ENCODE assay signal across 16 mouse cellular contexts in genomic region chr11:88408305-88408704, GRCm38 (mm10).
DNase-seq lines count a peak whose midpoint lies in the region; ATAC-seq and TF ChIP-seq lines count a peak whose summit lies in the region.
"Had no signal": no experiment of that assay in that cellular context is flagged by ENCODE, and none has a peak within 500 bp of the region (broad histone marks: within the 10 kb centered on the region; RNA-seq: fewer than 3 reads in every experiment).

No protein-coding gene starts in this region.

- H3K4me2 ChIP-seq in forebrain, embryonic 15.5 days (replicated peaks), result no peak overlapping the region
- H3K4me2 ChIP-seq in midbrain, embryonic 11.5 days, result no peak overlapping the region
- H3K4me2 ChIP-seq: liver, embryonic 13.5 days had no signal

- no peak for TF ChIP-seq POLR2A in lung, adult 2 months (IDR thresholded peaks at IDR 0.05; ENCODE audit: borderline replicate concordance, extremely low read depth, low read depth, low read length)

- 0 out of 2 replicates have a peak overlapping the region, but pooled peaks have one; percentile 11 for H3K27ac ChIP-seq in forebrain, embryonic 15.5 days (replicated peaks)
- H3K27ac ChIP-seq in forebrain, embryonic 10.5 days, result no peak overlapping the region
- H3K27ac ChIP-seq in midbrain, embryonic 11.5 days (ENCODE audit: low read depth, low read length), result 0 out of 2 replicates have a peak overlapping the region, but pooled peaks have one; percentile 22
- H3K27ac ChIP-seq: left cerebral cortex, adult 2 months; liver, embryonic 13.5 days had no signal

- no peak for ATAC-seq in forebrain, embryonic 15.5 days (replicated peaks)
- ATAC-seq in midbrain, embryonic 11.5 days (ENCODE audit: low FRiP score), result no peak

- no peak overlapping the region for H3K4me3 ChIP-seq in forebrain, embryonic 15.5 days
- H3K4me3 ChIP-seq in forebrain, embryonic 10.5 days, result no peak overlapping the region
- no peak overlapping the region for H3K4me3 ChIP-seq in midbrain, embryonic 11.5 days (ENCODE audit: low read depth, low read length)
- no peak overlapping the region for H3K4me3 ChIP-seq in lung, adult 2 months (replicated peaks; ENCODE audit: extremely low read depth, low read depth, low read length)
- H3K4me3 ChIP-seq: erythroblast, embryonic 14.5 days; left cerebral cortex, adult 2 months; liver, embryonic 13.5 days had no signal

- H3K27me3 ChIP-seq in forebrain, embryonic 15.5 days, result no peaks in the 10 kb centered on the region
- peaks cover 57% of the 10 kb centered on the region for H3K27me3 ChIP-seq in forebrain, embryonic 10.5 days (ENCODE audit: poor library complexity, severe bottlenecking)
- no peaks in the 10 kb centered on the region for H3K27me3 ChIP-seq in midbrain, embryonic 11.5 days (ENCODE audit: control insufficient read depth, insufficient read depth, low read length)
- H3K27me3 ChIP-seq: liver, embryonic 13.5 days had no signal

- no peaks in the 10 kb centered on the region for H3K9me3 ChIP-seq in forebrain, embryonic 15.5 days
- no peaks in the 10 kb centered on the region for H3K9me3 ChIP-seq in forebrain, embryonic 10.5 days
- no peaks in the 10 kb centered on the region for H3K9me3 ChIP-seq in midbrain, embryonic 11.5 days (ENCODE audit: control insufficient read depth, low read length)
- H3K9me3 ChIP-seq: G1E; liver, embryonic 13.5 days had no signal

- intact Hi-C loops in gastrocnemius, postnatal 14 days (cut with DNase I; ENCODE audit: low total_unique reads), result no loop called here

- DNase-seq in forebrain, embryonic 10.5 days (ENCODE audit: extremely low spot score, low spot score), result no peak
- peak; percentile 35 for DNase-seq in retina, postnatal 1 day
- DNase-seq in retina, embryonic 14.5 days (ENCODE audit: low spot score), result no peak
- DNase-seq in midbrain, embryonic 11.5 days (ENCODE audit: low spot score, missing footprints), result no peak
- DNase-seq in gastrocnemius, postnatal 14 days, result no peak
- no peak for DNase-seq in lung, adult 2 months
- DNase-seq: adrenal gland, postnatal 36 days; cerebellum, adult 18-20 months; embryo, embryonic 11 days; kidney, adult 9 months; liver, embryonic 13.5 days; lung, postnatal 14 days had no signal

- H3K9ac ChIP-seq in forebrain, embryonic 15.5 days (replicated peaks), result no peak overlapping the region
- H3K9ac ChIP-seq in midbrain, embryonic 11.5 days (ENCODE audit: low read length), result no peak overlapping the region
- H3K9ac ChIP-seq: liver, embryonic 13.5 days had no signal

- peaks cover 58% of the 10 kb centered on the region for H3K4me1 ChIP-seq in forebrain, embryonic 15.5 days
- H3K4me1 ChIP-seq in forebrain, embryonic 10.5 days, result peaks cover 75% of the 10 kb centered on the region
- peaks cover 50% of the 10 kb centered on the region for H3K4me1 ChIP-seq in midbrain, embryonic 11.5 days (ENCODE audit: control insufficient read depth, insufficient read depth, low read length)
- peaks cover 3% of the 10 kb centered on the region; the same call in 1 of the 2 replicates for H3K4me1 ChIP-seq in lung, adult 2 months (ENCODE audit: control insufficient read depth, insufficient read depth, low read length)

- 64% methylated on average over 8 of the region's 8 CpGs for WGBS in forebrain, embryonic 15.5 days
- WGBS in forebrain, embryonic 10.5 days, result 93% methylated on average over 8 of the region's 8 CpGs
- 88% methylated on average over 8 of the region's 8 CpGs for WGBS in midbrain, embryonic 11.5 days
- WGBS in lung, adult 2 months, result 89% methylated on average over 8 of the region's 8 CpGs

- H3K36me3 ChIP-seq in forebrain, embryonic 15.5 days, result no peaks in the 10 kb centered on the region
- H3K36me3 ChIP-seq in forebrain, embryonic 10.5 days (replicated peaks), result peaks cover 59% of the 10 kb centered on the region
- no peaks in the 10 kb centered on the region for H3K36me3 ChIP-seq in midbrain, embryonic 11.5 days (ENCODE audit: control insufficient read depth, insufficient read depth, low read length)
- H3K36me3 ChIP-seq: liver, embryonic 13.5 days had no signal

- TF ChIP-seq CTCF in lung, adult 2 months (IDR thresholded peaks at IDR 0.05; ENCODE audit: insufficient read depth, low read length), result no peak
